Comparison of ENCODE assay signal across 13 mouse cellular contexts in the genomic region with DNA sequence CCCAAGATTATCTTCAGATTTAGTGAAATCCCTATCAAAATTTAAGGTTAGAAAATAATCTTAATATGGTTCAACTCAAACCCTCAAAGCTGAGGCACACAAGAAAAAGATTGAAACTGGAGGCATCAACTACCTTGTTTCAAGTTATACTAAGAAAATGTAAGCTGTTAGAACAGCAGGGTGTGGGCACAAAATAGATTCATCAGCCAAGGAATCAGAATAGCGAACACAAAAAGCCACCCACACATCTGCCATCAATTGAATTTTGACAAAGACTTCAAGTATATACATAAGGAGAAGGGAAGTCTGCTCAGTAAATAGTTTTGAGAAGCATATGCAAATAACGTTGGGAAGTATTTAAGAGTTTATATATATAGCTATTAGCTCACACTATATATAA.
"Had no signal": no experiment of that assay in that cellular context is flagged by ENCODE, and none has a peak within 500 bp of the region (broad histone marks: within the 10 kb centered on the region; RNA-seq: fewer than 3 reads in every experiment).

No protein-coding gene starts in this region.

- DNase-seq: kidney, adult 18-20 months; kidney, adult 9 months; kidney, postnatal 14 days; kidney, postnatal 4 days; liver, embryonic 13.5 days; lung, adult 2 months; lung, postnatal 14 days; lung, postnatal 4 days; midbrain, embryonic 14.5 days; right cerebral cortex, postnatal 14 days; spleen, adult 18-20 months; thymus, adult 2 months; thymus, postnatal 14 days had no signal
